Mouse (Mus musculus) frontal cortex, postnatal 10 days (tissue): Measurements from ENCODE around the gene Cd37.
"Not testable (repeated sequence)": the region's sequence is repeated elsewhere in the genome, so short reads cannot be mapped to it uniquely, and the experiment has no call there.

Experiments used
- DNase-seq, 2 experiments: peaks; one replicate each; pipeline ENCODE4 v3.0.0; 2022; ENCODE audit warnings: low spot score in 2 of 2, mixed read lengths in 1 of 2

Cd37 gene

GRCm38 (mm10) chr7:45238723-45239496 lies at the start of gene Cd37:
Gene Cd37, minus strand, starts transcription at chr7:45239115.
- DNase-seq = no peak

GRCm38 (mm10) chr7:45286486-45286885 lies 47.6 kb upstream of the Cd37 start:
- DNase-seq = no peak

GRCm38 (mm10) chr7:45277136-45277760 lies 38.3 kb upstream of the Cd37 start, which contains the start of gene Slc6a21:
Gene Slc6a21, plus strand, starts transcription at chr7:45277513.
- peak; percentile 34 to 63 for DNase-seq

GRCm38 (mm10) chr7:45273672-45274071 lies 34.8 kb upstream of the Cd37 start:
- DNase-seq = no peak

GRCm38 (mm10) chr7:45272786-45273412 lies 34.0 kb upstream of the Cd37 start:
- no peak for DNase-seq

- DNase-seq = no peak
Measured at GRCm38 (mm10) chr7:45265518-45265917, 26.6 kb upstream of the Cd37 start.

- no peak for DNase-seq
Measured at GRCm38 (mm10) chr7:45264348-45264747, 25.4 kb upstream of the Cd37 start.

GRCm38 (mm10) chr7:45263006-45263607 lies 24.2 kb upstream of the Cd37 start:
- no peak for DNase-seq

- no peak for DNase-seq
Measured at GRCm38 (mm10) chr7:45262266-45262665, 23.4 kb upstream of the Cd37 start.

- DNase-seq = no peak
Measured at GRCm38 (mm10) chr7:45259281-45259680, 20.4 kb upstream of the Cd37 start.

- no peak for DNase-seq
Measured at GRCm38 (mm10) chr7:45257063-45257840, 18.3 kb upstream of the Cd37 start.

GRCm38 (mm10) chr7:45255822-45256221 lies 16.9 kb upstream of the Cd37 start:
- not testable (repeated sequence) for DNase-seq

- no peak for DNase-seq
Measured at GRCm38 (mm10) chr7:45253806-45254205, 14.9 kb upstream of the Cd37 start.

- DNase-seq = no peak
Measured at GRCm38 (mm10) chr7:45247666-45248065, 8.8 kb upstream of the Cd37 start.

GRCm38 (mm10) chr7:45241389-45241749 lies 2.5 kb upstream of the Cd37 start:
- DNase-seq = no peak

GRCm38 (mm10) chr7:45240633-45241388 lies 1.9 kb upstream of the Cd37 start, which contains the start of gene Slc6a16:
Gene Slc6a16, plus strand, starts transcription at chr7:45241085.
- DNase-seq = peak; percentile 55 to 61

- DNase-seq = no peak
Measured at GRCm38 (mm10) chr7:45240109-45240508, 1.2 kb upstream of the Cd37 start.

GRCm38 (mm10) chr7:45237747-45238699 lies 892 bp downstream of the Cd37 start:
- no peak for DNase-seq

GRCm38 (mm10) chr7:45235656-45236180 lies 3.2 kb downstream of the Cd37 start:
- no peak for DNase-seq
